Mouse (Mus musculus) myocyte (in vitro differentiated cells): Measurements from ENCODE around the gene Sec24d.

Experiments
- E2F4 ChIP-seq: IDR thresholded peaks from one replicate; pipeline ENCODE4 v1.6.1; 2011; ENCODE audit warnings: mild to moderate bottlenecking, control low read depth, moderate library complexity; ENCODE audit not compliant: insufficient read depth
- POLR2A ChIP-seq: IDR thresholded peaks from one replicate; pipeline ENCODE4 v1.6.1; 2011; ENCODE audit warnings: low read depth, mild to moderate bottlenecking, control low read depth, moderate library complexity; ENCODE audit not compliant: insufficient read length

- TF ChIP-seq POLR2A (no peak), E2F4 (no peak)
Observed at GRCm38 (mm10) chr3:123336455-123336854, 69.2 kb downstream of the Sec24d start.
